Mouse (Mus musculus) layer of hippocampus, adult 2 months (tissue): ENCODE results near the gene Pik3cb. TPM values are rescaled to one million over a fixed set of nuclear protein-coding genes. Genes with fewer than 3 reads are reported as not detected.

ENCODE experiments used
- DNase-seq, 2 experiments: peaks; one replicate each; pipeline ENCODE4 v3.0.0; 2022; ENCODE audit warnings: low spot score in 2 of 2
- H3K27ac ChIP-seq: fragments of 200-600 bp; 2 replicates; pipeline ENCODE4 v1.8.1; 2022
- H3K4me3 ChIP-seq: fragments of 200-600 bp; 2 replicates; pipeline ENCODE4 v1.8.1; 2022; ENCODE audit warnings: mild to moderate bottlenecking
- CTCF ChIP-seq: fragments of 200-600 bp; conservative IDR thresholded peaks from 2 replicates; pipeline ENCODE4 v1.8.1; 2022; ENCODE audit warnings: antibody characterized with exemption, mild to moderate bottlenecking, moderate library complexity
- total RNA-seq, 2 experiments: library from RNA; stranded (reverse); gene quantifications; 2 replicates each; pipeline ENCODE4 v1.2.3; 2021

The Pik3cb gene
- total RNA-seq, 2 experiments from 2014 or later, result 28.2 to 28.3 TPM

- peak overlapping the region; percentile 93 for H3K4me3 ChIP-seq
- no peak for TF ChIP-seq CTCF
- peak overlapping the region; percentile 89 for H3K27ac ChIP-seq
- DNase-seq, result peak in 1 of 2 experiments; percentile 13
These were observed 1.0 kb downstream of the Pik3cb start for GRCm38 (mm10) chr9:99139194-99140023.

- TF ChIP-seq CTCF, result no peak
- Histone ChIP-seq H3K4me3 (no peak overlapping the region), H3K27ac (no peak overlapping the region)
- DNase-seq, result no peak
These were observed 3.1 kb downstream of the Pik3cb start for GRCm38 (mm10) chr9:99137301-99137700.

- no peak for DNase-seq
- Histone ChIP-seq H3K27ac (no peak overlapping the region), H3K4me3 (no peak overlapping the region)
- TF ChIP-seq CTCF, result no peak
These were observed 8.4 kb downstream of the Pik3cb start for GRCm38 (mm10) chr9:99131951-99132470.

- no peak for DNase-seq
- Histone ChIP-seq H3K27ac (no peak overlapping the region), H3K4me3 (no peak overlapping the region)
- no peak for TF ChIP-seq CTCF
These were observed 9.3 kb downstream of the Pik3cb start for GRCm38 (mm10) chr9:99131119-99131518.

- no peak for TF ChIP-seq CTCF
- no peak overlapping the region; the same call in 1 of the 2 replicates for H3K4me3 ChIP-seq
- peak overlapping the region; percentile 76; the same call in 1 of the 2 replicates for H3K27ac ChIP-seq
- no peak for DNase-seq
These were observed 12.8 kb downstream of the Pik3cb start for GRCm38 (mm10) chr9:99127578-99127977.

GRCm38 (mm10) chr9:99122749-99123148, 17.7 kb downstream of the Pik3cb start:
- no peak for TF ChIP-seq CTCF
- no peak overlapping the region for H3K27ac ChIP-seq
- DNase-seq, result no peak
- no peak overlapping the region for H3K4me3 ChIP-seq

GRCm38 (mm10) chr9:99112409-99112808, 28.0 kb downstream of the Pik3cb start:
- DNase-seq, result peak; percentile 53 to 57
- H3K27ac ChIP-seq, result peak overlapping the region; percentile 62
- TF ChIP-seq CTCF, result no peak
- H3K4me3 ChIP-seq, result no peak overlapping the region

- Histone ChIP-seq H3K4me3 (no peak overlapping the region), H3K27ac (peak overlapping the region; percentile 62; the same call in 1 of the 2 replicates)
- TF ChIP-seq CTCF, result no peak
- no peak for DNase-seq
These were observed 29.3 kb downstream of the Pik3cb start for GRCm38 (mm10) chr9:99111085-99111484.

- no peak overlapping the region for H3K4me3 ChIP-seq
- no peak for DNase-seq
- peak overlapping the region; percentile 62; the same call in 1 of the 2 replicates for H3K27ac ChIP-seq
- TF ChIP-seq CTCF, result no peak
These were observed 30.2 kb downstream of the Pik3cb start for GRCm38 (mm10) chr9:99110213-99110612.

GRCm38 (mm10) chr9:99109585-99109984, 30.8 kb downstream of the Pik3cb start:
- peak overlapping the region; percentile 62; the same call in 1 of the 2 replicates for H3K27ac ChIP-seq
- no peak for TF ChIP-seq CTCF
- no peak overlapping the region for H3K4me3 ChIP-seq
- no peak for DNase-seq

- H3K27ac ChIP-seq, result no peak overlapping the region
- DNase-seq, result no peak
- peak; percentile 57 for TF ChIP-seq CTCF
- H3K4me3 ChIP-seq, result no peak overlapping the region
These were observed 36.0 kb downstream of the Pik3cb start for GRCm38 (mm10) chr9:99104449-99104848.

- DNase-seq, result no peak
- no peak overlapping the region for H3K4me3 ChIP-seq
- TF ChIP-seq CTCF, result no peak
- H3K27ac ChIP-seq, result no peak overlapping the region
These were observed 36.6 kb downstream of the Pik3cb start for GRCm38 (mm10) chr9:99103865-99104264.

GRCm38 (mm10) chr9:99098482-99099129, 41.8 kb downstream of the Pik3cb start:
- H3K4me3 ChIP-seq, result no peak overlapping the region
- peak overlapping the region; percentile 52; the same call in 1 of the 2 replicates for H3K27ac ChIP-seq
- TF ChIP-seq CTCF, result no peak
- DNase-seq, result no peak
